Mouse (Mus musculus): Measurements from ENCODE around the gene Smc4.

The Smc4 gene

GRCm38 (mm10) chr3:69004437-69005337 is at the start of gene Smc4, which contains the start of gene Ift80:
Gene Smc4 (plus strand): TSS chr3:69004738.
Gene Ift80 (minus strand): TSS chr3:69004570.
- peak; percentile 97 for DNase-seq (ENCODE audit: low spot score in 2 of 2)

DNA sequence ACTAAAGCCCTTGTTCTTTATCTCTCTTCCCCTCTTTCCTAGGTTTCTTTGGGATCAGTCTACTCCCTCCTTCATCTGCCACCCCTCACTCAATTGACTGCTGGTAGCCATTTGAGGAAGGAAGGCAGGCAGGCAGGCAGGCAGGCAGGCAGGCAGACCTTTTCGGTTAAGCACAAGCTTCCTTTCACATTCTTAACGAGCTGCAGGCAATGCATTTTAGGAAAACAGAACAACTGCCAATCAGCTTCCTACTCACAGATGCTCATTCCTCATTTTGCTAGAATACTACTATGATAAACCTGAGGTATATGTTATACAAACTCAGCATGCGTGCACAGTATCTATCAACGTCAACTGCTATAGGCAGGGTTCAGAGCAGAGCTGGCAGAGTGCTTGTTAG is 48.1 kb upstream of the Smc4 start:
- peak in 1 of 2 experiments; percentile 41 for DNase-seq (ENCODE audit: low spot score in 2 of 2)

DNA sequence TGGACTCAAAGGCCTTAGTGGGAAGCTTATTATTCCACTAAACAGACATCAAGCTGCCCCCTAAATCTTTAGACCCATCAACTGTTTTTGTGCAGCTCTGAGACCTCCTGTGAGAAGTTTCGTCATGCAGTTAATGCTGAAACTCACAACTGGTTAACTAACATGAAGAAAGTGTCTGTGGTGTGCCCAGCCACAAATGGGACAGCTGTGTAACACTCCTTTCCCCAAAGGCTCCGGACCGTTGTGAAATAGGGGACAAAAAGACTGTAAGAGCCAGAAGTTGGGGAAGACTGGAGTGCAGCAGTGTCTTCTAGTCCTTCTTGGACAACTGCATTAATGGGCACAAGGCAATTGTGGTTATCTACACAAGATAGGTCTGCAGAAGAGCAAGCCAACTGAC is 47.1 kb upstream of the Smc4 start:
- DNase-seq (ENCODE audit: low spot score in 2 of 2) = no peak

GRCm38 (mm10) chr3:68964682-68965081 is 39.9 kb upstream of the Smc4 start:
- no peak for DNase-seq (ENCODE audit: low spot score in 2 of 2)

- no peak for DNase-seq (ENCODE audit: low spot score in 2 of 2)
These were observed 37.8 kb upstream of the Smc4 start for GRCm38 (mm10) chr3:68966527-68967285.

DNA sequence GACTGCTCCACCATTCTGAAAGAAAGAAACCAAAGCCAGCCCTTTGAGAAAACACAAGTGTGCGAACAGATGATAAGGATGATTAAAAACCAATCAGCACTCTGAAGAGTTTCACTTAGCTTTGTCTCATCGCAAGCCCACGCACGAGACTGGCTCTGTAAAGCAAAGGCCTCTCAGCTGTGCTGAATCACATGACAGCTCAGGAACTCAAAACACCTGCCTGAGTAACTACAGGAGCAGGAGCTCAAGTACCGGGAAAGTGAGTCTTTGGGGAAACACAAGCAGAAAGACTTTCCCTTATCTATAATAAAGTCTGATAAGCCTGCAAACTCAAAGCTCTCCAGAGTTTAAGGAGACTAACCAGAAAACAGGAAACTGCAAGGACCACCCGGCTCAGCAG is 37.1 kb upstream of the Smc4 start:
- no peak for DNase-seq (ENCODE audit: low spot score in 2 of 2)

- DNase-seq (ENCODE audit: low spot score in 2 of 2) = no peak
These were observed 35.4 kb upstream of the Smc4 start for GRCm38 (mm10) chr3:68969091-68969590.

DNA sequence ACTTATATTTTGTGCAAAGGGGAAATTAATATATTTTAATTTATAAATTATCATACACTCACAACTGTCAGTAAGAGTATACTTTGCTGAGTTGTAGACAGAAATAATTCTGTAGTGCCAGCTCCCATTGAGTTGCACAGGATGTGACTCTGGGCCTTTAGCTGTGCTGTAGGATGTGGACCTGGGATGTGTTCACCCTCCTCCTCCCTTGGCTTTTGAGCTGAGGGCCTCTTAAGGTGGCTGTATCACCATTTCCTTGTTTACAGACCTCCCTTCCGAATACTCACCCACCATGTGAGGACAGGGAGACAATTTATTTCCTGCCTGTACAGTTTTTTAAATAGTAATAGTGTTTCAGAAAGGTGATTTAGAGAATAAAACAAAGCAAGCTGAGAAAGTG is 31.0 kb upstream of the Smc4 start:
- no peak for DNase-seq (ENCODE audit: low spot score in 2 of 2)

- no peak for DNase-seq (ENCODE audit: low spot score in 2 of 2)
These were observed 29.7 kb upstream of the Smc4 start for GRCm38 (mm10) chr3:68974639-68975532.

GRCm38 (mm10) chr3:68975533-68976490 is 28.7 kb upstream of the Smc4 start:
- no peak for DNase-seq (ENCODE audit: low spot score in 2 of 2)

DNA sequence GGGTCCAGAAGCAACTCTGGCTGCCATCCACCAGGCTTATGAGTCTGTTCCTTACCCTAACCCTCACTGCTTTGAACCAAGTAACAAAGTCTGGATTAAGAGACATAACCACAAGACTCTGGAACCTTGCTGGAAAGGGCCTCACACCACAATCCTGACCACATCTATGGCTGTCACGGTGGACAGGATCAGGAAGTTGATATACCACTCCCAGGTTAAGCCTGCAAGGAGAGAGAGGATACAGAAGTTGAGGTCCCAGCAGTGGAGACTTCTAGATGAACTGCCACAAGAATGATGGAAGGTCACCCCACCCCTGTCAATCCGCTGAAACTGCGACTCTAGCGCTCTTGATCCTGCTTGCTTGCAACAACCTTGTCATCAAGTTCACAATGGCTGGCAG is 26.8 kb upstream of the Smc4 start:
- no peak for DNase-seq (ENCODE audit: low spot score in 2 of 2)

DNA sequence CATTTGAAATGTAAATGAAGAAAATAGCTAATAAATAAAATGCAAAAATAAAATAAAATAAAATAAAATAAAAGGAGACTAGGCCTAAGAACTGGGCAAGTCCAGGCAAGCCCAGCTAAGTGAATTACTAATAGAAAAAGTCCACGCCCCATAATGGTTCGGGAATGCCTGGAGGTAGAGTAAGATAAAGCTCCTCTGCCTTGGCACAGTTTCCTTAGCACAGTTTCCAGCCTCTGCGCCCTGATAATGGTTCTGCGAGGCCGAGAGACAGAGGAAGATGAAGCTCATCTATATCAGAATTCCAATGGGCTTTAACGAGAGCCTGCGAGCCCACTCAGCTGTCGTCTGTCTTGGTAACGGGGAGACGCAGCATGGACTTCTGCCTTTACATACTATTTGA is 25.4 kb upstream of the Smc4 start:
- DNase-seq (ENCODE audit: low spot score in 2 of 2) = no peak

GRCm38 (mm10) chr3:68980898-68981297 is 23.6 kb upstream of the Smc4 start:
- no peak for DNase-seq (ENCODE audit: low spot score in 2 of 2)

DNA sequence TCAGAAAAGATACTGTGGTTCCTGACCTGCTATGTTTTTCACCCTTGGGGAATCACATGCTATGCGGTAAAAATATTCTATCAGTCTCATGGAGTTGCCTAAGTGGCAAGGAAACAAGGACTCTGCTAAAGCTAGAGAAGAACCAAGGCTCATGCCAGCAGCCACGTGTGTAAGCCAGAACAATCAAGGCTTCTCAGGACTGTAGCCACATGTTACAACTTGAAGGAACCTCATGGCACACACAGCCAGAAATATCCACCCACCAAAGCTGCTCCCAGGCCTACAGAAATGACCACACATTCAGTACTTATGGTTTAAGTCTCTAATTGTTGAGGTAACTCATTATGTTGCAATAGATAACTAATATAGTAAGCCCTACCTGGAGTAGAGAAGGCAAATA is 18.0 kb upstream of the Smc4 start:
- no peak for DNase-seq (ENCODE audit: low spot score in 2 of 2)

DNA sequence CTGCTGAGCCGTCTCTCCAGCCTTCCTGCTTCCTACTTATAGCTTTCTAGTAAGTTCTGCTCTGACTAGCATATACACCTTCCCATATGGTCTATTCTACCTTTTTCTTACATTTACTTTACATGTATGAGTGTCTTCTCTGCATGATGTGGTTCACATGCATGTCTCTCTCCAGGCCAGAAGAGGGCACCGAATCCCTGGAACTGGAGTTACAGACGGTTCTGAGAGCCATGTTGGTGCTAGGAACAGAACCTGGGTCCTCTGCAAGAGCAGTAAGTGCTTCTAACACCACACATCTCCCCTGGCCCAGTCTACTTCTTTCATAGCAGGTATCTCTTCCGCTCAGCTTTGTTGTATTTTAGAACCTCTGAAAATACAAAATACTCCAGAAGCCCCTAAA is 1.8 kb upstream of the Smc4 start:
- DNase-seq (ENCODE audit: low spot score in 2 of 2) = no peak

DNA sequence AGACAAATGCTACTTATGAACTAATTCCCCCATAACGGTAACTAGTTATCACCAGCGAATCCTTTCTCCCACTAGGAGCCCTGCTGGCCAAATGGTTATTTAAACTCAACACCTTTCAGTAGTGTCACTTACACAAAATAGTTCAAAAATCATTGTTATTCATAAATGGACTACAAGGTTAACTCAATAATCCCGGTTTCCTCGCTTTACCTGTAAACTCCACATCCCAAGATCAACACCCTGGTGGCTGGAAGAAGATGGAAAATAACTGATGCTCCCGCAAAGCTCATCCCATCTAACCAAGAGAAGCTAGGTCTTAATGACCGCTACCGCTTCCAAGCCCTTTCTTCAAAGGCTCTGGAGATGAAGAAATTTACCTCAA is 492 bp upstream of the Smc4 start:
- DNase-seq (ENCODE audit: low spot score in 2 of 2) = no peak

- DNase-seq (ENCODE audit: low spot score in 2 of 2) = peak; percentile 57 to 71
These were observed 1.1 kb downstream of the Smc4 start for GRCm38 (mm10) chr3:69005338-69006245.

- no peak for DNase-seq (ENCODE audit: low spot score in 2 of 2)
These were observed 1.8 kb downstream of the Smc4 start for GRCm38 (mm10) chr3:69006246-69006760.

DNA sequence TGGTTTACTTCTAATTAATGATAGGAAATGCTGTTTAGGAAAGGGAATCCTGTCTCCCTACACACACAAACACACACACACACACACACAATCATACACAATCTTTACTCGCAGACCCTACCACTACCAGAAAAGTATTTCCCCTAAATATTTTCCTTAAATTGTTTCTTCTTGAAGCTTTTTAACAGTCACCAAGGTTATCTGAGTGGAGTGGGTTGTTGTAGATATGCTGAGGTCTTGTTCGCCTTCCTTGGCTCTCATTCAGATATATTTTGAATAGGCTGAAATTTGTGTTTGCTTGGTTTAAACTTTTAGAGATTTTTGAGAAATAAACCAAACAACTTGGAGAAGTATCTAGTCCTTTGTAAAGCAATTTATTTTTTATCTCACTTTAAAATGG is 4.3 kb downstream of the Smc4 start:
- DNase-seq (ENCODE audit: low spot score in 2 of 2) = no peak
